Mouse (Mus musculus) kidney, embryonic 15.5 days (tissue): ENCODE data around the gene Adamts12. TPM values are rescaled to one million over a fixed set of nuclear protein-coding genes. Genes with fewer than 3 reads are reported as not detected.

Experiments
- ATAC-seq: fragments of 200-750 bp; cut with Nextera tagmentation; replicated peaks from 2 replicates; pipeline ENCODE4 v1.8.0; 2017; ENCODE audit warnings: moderate TSS enrichment; ENCODE audit not compliant: low FRiP score
- H3K27ac ChIP-seq: fragments of 300-500 bp; sonication (generic); 2 replicates; pipeline ENCODE4 v1.5.1; 2015; ENCODE audit warnings: mild to moderate bottlenecking, inconsistent platforms
- H3K27me3 ChIP-seq: fragments of 300-500 bp; sonication (generic); 2 replicates; pipeline ENCODE4 v1.6.1; 2015; ENCODE audit warnings: inconsistent platforms
- H3K36me3 ChIP-seq: fragments of 300-500 bp; sonication (generic); 2 replicates; pipeline ENCODE4 v1.6.1; 2015; ENCODE audit warnings: inconsistent platforms
- H3K4me1 ChIP-seq: fragments of 300-500 bp; sonication (generic); 2 replicates; pipeline ENCODE4 v1.6.1; 2015; ENCODE audit warnings: inconsistent platforms
- H3K4me2 ChIP-seq: fragments of 300-500 bp; sonication (generic); 2 replicates; pipeline ENCODE4 v1.6.1; 2015; ENCODE audit warnings: moderate library complexity, mild to moderate bottlenecking, inconsistent platforms
- H3K4me3 ChIP-seq: fragments of 300-500 bp; sonication (generic); replicated peaks from 2 replicates; pipeline ENCODE4 v1.5.1; 2015; ENCODE audit warnings: mild to moderate bottlenecking, inconsistent platforms
- H3K9ac ChIP-seq: fragments of 300-500 bp; sonication (generic); 2 replicates; pipeline ENCODE4 v1.6.1; 2015; ENCODE audit warnings: mild to moderate bottlenecking, inconsistent platforms
- H3K9me3 ChIP-seq: fragments of 300-500 bp; sonication (generic); replicated peaks from 2 replicates; pipeline ENCODE4 v1.6.1; 2016; ENCODE audit warnings: inconsistent platforms
- WGBS: fragments of 180-500 bp; shearing (Covaris S2); methylation state at CpG from one replicate; pipeline ENCODE4 v1.1.7; 2015; ENCODE audit warnings: mixed read lengths; 5-methylcytosine and 5-hydroxymethylcytosine counted together
- polyA plus RNA-seq: library from polyadenylated mRNA; unstranded; fragments of >200 nt; fragmentation: Nextera tagmentation; extraction: Ambion mirVana; gene quantifications from 2 replicates; pipeline ENCODE4 v1.2.1, GENCODE M21; 2015

Adamts12 gene
- polyA plus RNA-seq, 1 experiment from 2014 or later = 4.0 TPM

- Histone ChIP-seq H3K9me3 (no peaks in the 10 kb centered on the region), H3K27ac (no peak overlapping the region), H3K27me3 (no peaks in the 10 kb centered on the region), H3K4me3 (no peak overlapping the region), H3K9ac (no peak overlapping the region), H3K4me1 (0 out of 2 replicates have a peak, but pooled peaks cover 3% of the 10 kb centered on the region), H3K36me3 (no peaks in the 10 kb centered on the region), H3K4me2 (no peak overlapping the region)
- no peak for ATAC-seq
Observed at GRCm38 (mm10) chr15:11118371-11118770, 53.8 kb downstream of the Adamts12 start.

- Histone ChIP-seq H3K4me2 (no peak overlapping the region), H3K27ac (no peak overlapping the region), H3K27me3 (no peaks in the 10 kb centered on the region), H3K9ac (no peak overlapping the region), H3K9me3 (no peaks in the 10 kb centered on the region), H3K4me1 (0 out of 2 replicates have a peak, but pooled peaks cover 3% of the 10 kb centered on the region), H3K36me3 (no peaks in the 10 kb centered on the region), H3K4me3 (no peak overlapping the region)
- ATAC-seq = no peak
- WGBS = 67% methylated on average over 1 of the region's 1 CpGs
Observed at GRCm38 (mm10) chr15:11121721-11122120, 57.1 kb downstream of the Adamts12 start.

GRCm38 (mm10) chr15:11125361-11125760 is 60.8 kb downstream of the Adamts12 start:
- H3K4me1 ChIP-seq = 0 out of 2 replicates have a peak, but pooled peaks cover 3% of the 10 kb centered on the region
- no peak overlapping the region for H3K27ac ChIP-seq
- H3K36me3 ChIP-seq = no peaks in the 10 kb centered on the region
- no peak for ATAC-seq
- no peaks in the 10 kb centered on the region for H3K27me3 ChIP-seq
- H3K9ac ChIP-seq = no peak overlapping the region
- H3K9me3 ChIP-seq = no peaks in the 10 kb centered on the region
- no peak overlapping the region for H3K4me2 ChIP-seq
- no peak overlapping the region for H3K4me3 ChIP-seq

GRCm38 (mm10) chr15:11128457-11128856 is 63.9 kb downstream of the Adamts12 start:
- no peak overlapping the region for H3K4me2 ChIP-seq
- H3K36me3 ChIP-seq = no peaks in the 10 kb centered on the region
- H3K27me3 ChIP-seq = no peaks in the 10 kb centered on the region
- H3K4me1 ChIP-seq = no peaks in the 10 kb centered on the region
- no peak for ATAC-seq
- H3K27ac ChIP-seq = no peak overlapping the region
- no peak overlapping the region for H3K4me3 ChIP-seq
- H3K9me3 ChIP-seq = no peaks in the 10 kb centered on the region
- 66% methylated on average over 6 of the region's 6 CpGs for WGBS
- H3K9ac ChIP-seq = no peak overlapping the region

- ATAC-seq = no peak
- Histone ChIP-seq H3K4me2 (no peak overlapping the region), H3K27ac (no peak overlapping the region), H3K9ac (no peak overlapping the region), H3K9me3 (no peaks in the 10 kb centered on the region), H3K27me3 (no peaks in the 10 kb centered on the region), H3K36me3 (no peaks in the 10 kb centered on the region), H3K4me3 (no peak overlapping the region), H3K4me1 (no peaks in the 10 kb centered on the region)
- 86% methylated on average over 5 of the region's 5 CpGs for WGBS
Observed at GRCm38 (mm10) chr15:11132586-11133558, 68.3 kb downstream of the Adamts12 start.

GRCm38 (mm10) chr15:11145581-11145980 is 81.0 kb downstream of the Adamts12 start:
- no peaks in the 10 kb centered on the region for H3K27me3 ChIP-seq
- no peak for ATAC-seq
- no peak overlapping the region for H3K4me3 ChIP-seq
- 0 out of 2 replicates have a peak, but pooled peaks cover 5% of the 10 kb centered on the region for H3K4me1 ChIP-seq
- no peak overlapping the region for H3K27ac ChIP-seq
- H3K36me3 ChIP-seq = no peaks in the 10 kb centered on the region
- no peak overlapping the region for H3K9ac ChIP-seq
- 52% methylated on average over 3 of the region's 3 CpGs for WGBS
- no peaks in the 10 kb centered on the region for H3K9me3 ChIP-seq
- H3K4me2 ChIP-seq = no peak overlapping the region

- H3K4me3 ChIP-seq = no peak overlapping the region
- no peaks in the 10 kb centered on the region for H3K36me3 ChIP-seq
- 75% methylated on average over 6 of the region's 6 CpGs for WGBS
- no peaks in the 10 kb centered on the region for H3K9me3 ChIP-seq
- ATAC-seq = no peak
- H3K27me3 ChIP-seq = no peaks in the 10 kb centered on the region
- no peak overlapping the region for H3K27ac ChIP-seq
- no peak overlapping the region for H3K4me2 ChIP-seq
- 0 out of 2 replicates have a peak, but pooled peaks cover 6% of the 10 kb centered on the region for H3K4me1 ChIP-seq
- H3K9ac ChIP-seq = no peak overlapping the region
Observed at GRCm38 (mm10) chr15:11159386-11159785, 94.8 kb downstream of the Adamts12 start.

- Histone ChIP-seq H3K4me3 (no peak overlapping the region), H3K4me2 (no peak overlapping the region), H3K9me3 (no peaks in the 10 kb centered on the region), H3K27me3 (no peaks in the 10 kb centered on the region), H3K9ac (no peak overlapping the region), H3K4me1 (0 out of 2 replicates have a peak, but pooled peaks cover 8% of the 10 kb centered on the region), H3K36me3 (no peaks in the 10 kb centered on the region), H3K27ac (no peak overlapping the region)
- peak; percentile 75; the same call in 1 of the 2 replicates for ATAC-seq
- WGBS = 6% methylated on average over 2 of the region's 2 CpGs
Observed at GRCm38 (mm10) chr15:11160759-11161158, 96.2 kb downstream of the Adamts12 start.

GRCm38 (mm10) chr15:11165883-11166282 is 101.3 kb downstream of the Adamts12 start:
- H3K4me1 ChIP-seq = 0 out of 2 replicates have a peak, but pooled peaks cover 3% of the 10 kb centered on the region
- H3K9me3 ChIP-seq = no peaks in the 10 kb centered on the region
- no peak overlapping the region for H3K9ac ChIP-seq
- no peak overlapping the region for H3K4me2 ChIP-seq
- H3K27ac ChIP-seq = no peak overlapping the region
- H3K36me3 ChIP-seq = no peaks in the 10 kb centered on the region
- H3K27me3 ChIP-seq = no peaks in the 10 kb centered on the region
- 23% methylated on average over 3 of the region's 3 CpGs for WGBS
- peak; percentile 92 for ATAC-seq
- no peak overlapping the region for H3K4me3 ChIP-seq

GRCm38 (mm10) chr15:11173884-11174470 is 109.4 kb downstream of the Adamts12 start:
- H3K9ac ChIP-seq = no peak overlapping the region
- no peaks in the 10 kb centered on the region for H3K27me3 ChIP-seq
- no peak for ATAC-seq
- H3K9me3 ChIP-seq = no peaks in the 10 kb centered on the region
- no peaks in the 10 kb centered on the region for H3K36me3 ChIP-seq
- WGBS = 92% methylated on average over 7 of the region's 7 CpGs
- H3K4me1 ChIP-seq = 0 out of 2 replicates have a peak, but pooled peaks cover 4% of the 10 kb centered on the region
- H3K4me2 ChIP-seq = no peak overlapping the region
- no peak overlapping the region for H3K4me3 ChIP-seq
- H3K27ac ChIP-seq = no peak overlapping the region

- 68% methylated on average over 13 of the region's 13 CpGs for WGBS
- H3K9me3 ChIP-seq = no peaks in the 10 kb centered on the region
- H3K36me3 ChIP-seq = no peaks in the 10 kb centered on the region
- no peaks in the 10 kb centered on the region for H3K27me3 ChIP-seq
- no peak overlapping the region for H3K4me3 ChIP-seq
- ATAC-seq = no peak
- no peak overlapping the region for H3K9ac ChIP-seq
- peaks cover 11% of the 10 kb centered on the region for H3K4me1 ChIP-seq
- no peak overlapping the region for H3K27ac ChIP-seq
- no peak overlapping the region for H3K4me2 ChIP-seq
Observed at GRCm38 (mm10) chr15:11174842-11175241, 110.3 kb downstream of the Adamts12 start.

GRCm38 (mm10) chr15:11177448-11177847 is 112.9 kb downstream of the Adamts12 start:
- Histone ChIP-seq H3K36me3 (no peaks in the 10 kb centered on the region), H3K27ac (no peak overlapping the region), H3K4me3 (no peak overlapping the region), H3K9ac (no peak overlapping the region), H3K27me3 (no peaks in the 10 kb centered on the region), H3K9me3 (no peaks in the 10 kb centered on the region), H3K4me1 (peaks cover 13% of the 10 kb centered on the region), H3K4me2 (no peak overlapping the region)
- WGBS = 27% methylated on average over 9 of the region's 9 CpGs
- ATAC-seq = 0 out of 2 replicates have a peak, but pooled peaks have one; percentile 22
